Mouse (Mus musculus): ENCODE results near the gene Polq. TPM values are rescaled to one million over a fixed set of nuclear protein-coding genes. Genes with fewer than 3 reads are reported as not detected.

The Polq gene
- total and polyA plus RNA-seq, 3 experiments, result 19.1 to 27.0 (median 23.6) TPM

GRCm38 (mm10) chr16:37011061-37011921, at the start of gene Polq (continued):
- TF ChIP-seq ETS1 (conservative IDR thresholded peaks at IDR 0.05; ENCODE audit: low read depth, low read length), result peak; percentile 51; the same call in 1 of the 2 replicates

GRCm38 (mm10) chr16:36963415-36963814, 48.2 kb upstream of the Polq start:
- Histone ChIP-seq H3K27me3 (replicated peaks) (no peaks in the 10 kb centered on the region), H3K36me3 (replicated peaks in 1 of 2; ENCODE audit: control insufficient read depth in 1 of 2, insufficient read depth in 1 of 2, low read length in 1 of 2) (peaks cover 66 to 79% of the 10 kb centered on the region in 2 experiments), H3K79me2 (replicated peaks; ENCODE audit: control insufficient read depth, extremely low read depth, insufficient read depth, poor library complexity, severe bottlenecking) (no peaks in the 10 kb centered on the region; the same call in 1 of the 2 replicates), H3K4me2 (ENCODE audit: insufficient read depth, low read depth, poor library complexity, severe bottlenecking) (no peak overlapping the region), H3K9ac (ENCODE audit: insufficient read depth, low read depth) (no peak overlapping the region), H3K4me3 (replicated peaks in 1 of 3; ENCODE audit: low read depth in 2 of 3, low read length in 2 of 3, poor library complexity in 1 of 3) (no peak overlapping the region), H3K9me3 (replicated peaks; ENCODE audit: low read length) (no peaks in the 10 kb centered on the region), H3K27ac (ENCODE audit: insufficient read depth, low read depth) (no peak overlapping the region), H3K4me1 (ENCODE audit: control insufficient read depth in 1 of 2, insufficient read depth in 2 of 2) (no peaks in the 10 kb centered on the region)
- dilution Hi-C loops (cut with MboI; ENCODE audit: extremely low pct_ligation_motif_present, extremely low pct_unique_long_range_greater_than_20kb, low sequenced_read_pairs) (no loop called here), in situ Hi-C loops (cut with MboI; ENCODE audit: low pct_ligation_motif_present, low pct_unique_long_range_greater_than_20kb, low sequenced_read_pairs) (no loop called here)
- no peak for DNase-seq (ENCODE audit: extremely low read depth)
- TF ChIP-seq ZMIZ1 (IDR thresholded peaks at IDR 0.05; ENCODE audit: low read depth, low read length), result no peak
- TF ChIP-seq UBTF (IDR thresholded peaks at IDR 0.05; ENCODE audit: low read depth, low read length), result no peak
- TF ChIP-seq NRF1 (IDR thresholded peaks at IDR 0.05; ENCODE audit: low read depth, low read length), result no peak
- TF ChIP-seq EP300 (IDR thresholded peaks at IDR 0.05; ENCODE audit: low read length), result no peak
- no peak for TF ChIP-seq ETS1 (conservative IDR thresholded peaks at IDR 0.05; ENCODE audit: low read depth, low read length)
- no peak for TF ChIP-seq USF1 (IDR thresholded peaks at IDR 0.05; ENCODE audit: low read depth, low read length)
- no peak for TF ChIP-seq MAFK (IDR thresholded peaks at IDR 0.05; ENCODE audit: insufficient replicate concordance, low read length)
- no peak for TF ChIP-seq E2F4 (IDR thresholded peaks at IDR 0.05; ENCODE audit: insufficient replicate concordance, low read depth, low read length)
- no peak for TF ChIP-seq POLR2AphosphoS2 (IDR thresholded peaks at IDR 0.05; ENCODE audit: low read depth, low read length)
- no peak for TF ChIP-seq IRF4 (IDR thresholded peaks at IDR 0.05; ENCODE audit: low read depth, low read length)

GRCm38 (mm10) chr16:36979127-36979526, 32.5 kb upstream of the Polq start:
- Histone ChIP-seq H3K9me3 (replicated peaks; ENCODE audit: low read length) (peaks cover 6% of the 10 kb centered on the region), H3K27ac (ENCODE audit: insufficient read depth, low read depth) (no peak overlapping the region), H3K36me3 (replicated peaks in 1 of 2; ENCODE audit: control insufficient read depth in 1 of 2, insufficient read depth in 1 of 2, low read length in 1 of 2) (peaks cover 0 to 13% of the 10 kb centered on the region in 2 experiments), H3K4me3 (replicated peaks in 1 of 3; ENCODE audit: low read depth in 2 of 3, low read length in 2 of 3, poor library complexity in 1 of 3) (no peak overlapping the region), H3K4me1 (ENCODE audit: control insufficient read depth in 1 of 2, insufficient read depth in 2 of 2) (peaks cover 3 to 14% of the 10 kb centered on the region in 2 experiments; a peak in 3 of 4 replicates), H3K27me3 (replicated peaks) (no peaks in the 10 kb centered on the region), H3K79me2 (replicated peaks; ENCODE audit: control insufficient read depth, extremely low read depth, insufficient read depth, poor library complexity, severe bottlenecking) (no peaks in the 10 kb centered on the region), H3K4me2 (ENCODE audit: insufficient read depth, low read depth, poor library complexity, severe bottlenecking) (no peak overlapping the region), H3K9ac (ENCODE audit: insufficient read depth, low read depth) (no peak overlapping the region)
- TF ChIP-seq POLR2AphosphoS2 (IDR thresholded peaks at IDR 0.05; ENCODE audit: low read depth, low read length) (no peak), BHLHE40 (IDR thresholded peaks at IDR 0.05; ENCODE audit: low read depth, low read length) (no peak), JUN (IDR thresholded peaks at IDR 0.05; ENCODE audit: insufficient read depth, low read depth, low read length) (no peak), ZMIZ1 (IDR thresholded peaks at IDR 0.05; ENCODE audit: low read depth, low read length) (no peak), TCF12 (IDR thresholded peaks at IDR 0.05; ENCODE audit: low read depth, low read length) (no peak), RCOR1 (conservative IDR thresholded peaks at IDR 0.05; ENCODE audit: low read depth, low read length) (no peak), ZKSCAN1 (IDR thresholded peaks at IDR 0.05; ENCODE audit: borderline replicate concordance, low read depth, low read length) (no peak), CHD2 (IDR thresholded peaks at IDR 0.05; ENCODE audit: low read length) (no peak), ZC3H11A (IDR thresholded peaks at IDR 0.05; ENCODE audit: low read depth, low read length) (no peak), EP300 (IDR thresholded peaks at IDR 0.05; ENCODE audit: low read length) (no peak), TBP (conservative IDR thresholded peaks at IDR 0.05; ENCODE audit: low read depth, low read length) (no peak), ETS1 (conservative IDR thresholded peaks at IDR 0.05; ENCODE audit: low read depth, low read length) (no peak), MEF2A (IDR thresholded peaks at IDR 0.05; ENCODE audit: borderline replicate concordance, low read depth, low read length) (no peak), POLR2A (IDR thresholded peaks at IDR 0.05; ENCODE audit: low read depth, low read length) (no peak), MAFK (IDR thresholded peaks at IDR 0.05; ENCODE audit: insufficient replicate concordance, low read length) (no peak), NRF1 (IDR thresholded peaks at IDR 0.05; ENCODE audit: low read depth, low read length) (no peak), NELFE (IDR thresholded peaks at IDR 0.05; ENCODE audit: low read depth, low read length) (no peak), ELF1 (IDR thresholded peaks at IDR 0.05; ENCODE audit: low read depth, low read length) (no peak), USF2 (conservative IDR thresholded peaks at IDR 0.05; ENCODE audit: low read depth, low read length) (no peak)
- dilution Hi-C loops (cut with MboI; ENCODE audit: extremely low pct_ligation_motif_present, extremely low pct_unique_long_range_greater_than_20kb, low sequenced_read_pairs) (no loop called here), in situ Hi-C loops (cut with MboI; ENCODE audit: low pct_ligation_motif_present, low pct_unique_long_range_greater_than_20kb, low sequenced_read_pairs) (no loop called here)
- DNase-seq (ENCODE audit: extremely low read depth), result no peak

Data from CH12.LX (cell line).